Mouse (Mus musculus) liver, adult 2 months (tissue): Measurements from ENCODE around the gene Bbs12. TPM values are rescaled to one million over a fixed set of nuclear protein-coding genes. Genes with fewer than 3 reads are reported as not detected.
A peak's percentile ranks its signal among the peaks of the same experiment; 100 is the strongest.

ENCODE experiments used
- DNase-seq: peaks from one replicate; pipeline ENCODE4 v3.0.0-alpha.2; 2011; ENCODE audit warnings: low read depth, low spot score; ENCODE audit errors: extremely low read depth
- H3K27ac ChIP-seq: fragments of 200-500 bp; replicated peaks from 2 replicates; pipeline ENCODE4 v1.5.1; 2012; ENCODE audit warnings: low read depth, mild to moderate bottlenecking, control low read depth, inconsistent platforms, low read length; ENCODE audit not compliant: insufficient read depth
- H3K27me3 ChIP-seq: fragments of 200-500 bp; 2 replicates; pipeline ENCODE4 v1.6.1; 2012; ENCODE audit warnings: mild to moderate bottlenecking, moderate library complexity, low read length, inconsistent platforms; ENCODE audit not compliant: control insufficient read depth, insufficient read depth
- H3K36me3 ChIP-seq: fragments of 200-500 bp; 2 replicates; pipeline ENCODE4 v1.6.1; 2012; ENCODE audit warnings: low read length, inconsistent platforms; ENCODE audit not compliant: control insufficient read depth, insufficient read depth
- H3K4me1 ChIP-seq: fragments of 200-500 bp; 2 replicates; pipeline ENCODE4 v1.6.1; 2011; ENCODE audit warnings: low read length; ENCODE audit not compliant: control insufficient read depth, insufficient read depth
- H3K4me3 ChIP-seq: fragments of 200-500 bp; 2 replicates; pipeline ENCODE4 v1.5.1; 2011; ENCODE audit warnings: low read depth, mild to moderate bottlenecking, control low read depth, low read length, moderate library complexity; ENCODE audit not compliant: insufficient read depth
- H3K79me2 ChIP-seq: fragments of 200-500 bp; 2 replicates; pipeline ENCODE4 v1.6.1; 2012; ENCODE audit warnings: inconsistent platforms, mild to moderate bottlenecking, low read length, moderate library complexity; ENCODE audit not compliant: control insufficient read depth, insufficient read depth
- H3K9ac ChIP-seq: fragments of 200-500 bp; 2 replicates; pipeline ENCODE4 v1.6.1; 2012; ENCODE audit warnings: low read depth, mild to moderate bottlenecking, control low read depth, inconsistent platforms, low read length
- CTCF ChIP-seq: fragments of 200-500 bp; IDR thresholded peaks from 2 replicates; pipeline ENCODE4 v1.5.1; 2011; ENCODE audit warnings: low read depth, low read length, control low read depth
- POLR2A ChIP-seq: fragments of 200-500 bp; IDR thresholded peaks from 2 replicates; pipeline ENCODE4 v1.6.1; 2011; ENCODE audit warnings: low read length, control low read depth; ENCODE audit not compliant: insufficient read depth; ENCODE audit errors: extremely low read depth
- WGBS: fragments of 180-500 bp; shearing (Covaris S2); methylation state at CpG from one replicate; pipeline ENCODE4 v1.1.7; 2018; 5-methylcytosine and 5-hydroxymethylcytosine counted together
- polyA plus RNA-seq: library from polyadenylated mRNA; depleted of rRNA; stranded (reverse); fragments of >200 nt; gene quantifications from 2 replicates; pipeline ENCODE4 v1.2.3, GENCODE M21; 2012
- total RNA-seq: library from RNA; depleted of rRNA; stranded (reverse); fragments of >200 nt; gene quantifications from 2 replicates; pipeline ENCODE4 v1.2.3, GENCODE M21; 2014

The Bbs12 gene
- total and polyA plus RNA-seq, 2 experiments, result 0.09 to 1.1 TPM

- no peak overlapping the region for H3K4me3 ChIP-seq
- H3K9ac ChIP-seq, result no peak overlapping the region
- H3K79me2 ChIP-seq, result no peaks in the 10 kb centered on the region
- no peak for TF ChIP-seq POLR2A
- TF ChIP-seq CTCF, result no peak
- 69% methylated on average over 1 of the region's 1 CpGs for WGBS
- peaks cover 3% of the 10 kb centered on the region for H3K4me1 ChIP-seq
- peak; percentile 13 for DNase-seq
- no peaks in the 10 kb centered on the region for H3K36me3 ChIP-seq
- H3K27ac ChIP-seq, result no peak overlapping the region
- H3K27me3 ChIP-seq, result no peaks in the 10 kb centered on the region
Observed at GRCm38 (mm10) chr3:37313371-37313770, 1.0 kb downstream of the Bbs12 start.

GRCm38 (mm10) chr3:37316233-37316632 lies 3.9 kb downstream of the Bbs12 start:
- peaks cover 3% of the 10 kb centered on the region for H3K4me1 ChIP-seq
- TF ChIP-seq POLR2A (no peak), CTCF (no peak)
- 91% methylated on average over 1 of the region's 1 CpGs for WGBS

GRCm38 (mm10) chr3:37324310-37324709 lies 12.0 kb downstream of the Bbs12 start:
- H3K4me1 ChIP-seq, result no peaks in the 10 kb centered on the region
- H3K4me3 ChIP-seq, result no peak overlapping the region
- TF ChIP-seq CTCF (no peak), POLR2A (no peak)
- no peaks in the 10 kb centered on the region for H3K27me3 ChIP-seq
- no peaks in the 10 kb centered on the region for H3K79me2 ChIP-seq
- no peak for DNase-seq
- no peak overlapping the region for H3K27ac ChIP-seq
- H3K36me3 ChIP-seq, result no peaks in the 10 kb centered on the region
- 47% methylated on average over 3 of the region's 3 CpGs for WGBS
- no peak overlapping the region for H3K9ac ChIP-seq

More at GRCm38 (mm10) chr3:37316233-37316632, 3.9 kb downstream of the Bbs12 start:
- Histone ChIP-seq H3K27me3 (no peaks in the 10 kb centered on the region), H3K36me3 (no peaks in the 10 kb centered on the region), H3K9ac (no peak overlapping the region), H3K4me3 (no peak overlapping the region), H3K27ac (no peak overlapping the region), H3K79me2 (no peaks in the 10 kb centered on the region)
- peak; percentile 67 for DNase-seq

- no peaks in the 10 kb centered on the region for H3K79me2 ChIP-seq
- no peaks in the 10 kb centered on the region for H3K36me3 ChIP-seq
- no peaks in the 10 kb centered on the region for H3K4me1 ChIP-seq
- no peaks in the 10 kb centered on the region for H3K27me3 ChIP-seq
- no peak overlapping the region for H3K4me3 ChIP-seq
- no peak overlapping the region for H3K27ac ChIP-seq
- TF ChIP-seq CTCF (no peak), POLR2A (no peak)
- no peak overlapping the region for H3K9ac ChIP-seq
- WGBS, result 86% methylated on average over 5 of the region's 5 CpGs
- DNase-seq, result no peak
Observed at GRCm38 (mm10) chr3:37325317-37326112, 13.2 kb downstream of the Bbs12 start.

- no peaks in the 10 kb centered on the region for H3K4me1 ChIP-seq
- no peak overlapping the region for H3K4me3 ChIP-seq
- TF ChIP-seq POLR2A (no peak), CTCF (no peak)
- DNase-seq, result no peak
- H3K9ac ChIP-seq, result no peak overlapping the region
- no peaks in the 10 kb centered on the region for H3K79me2 ChIP-seq
- no peaks in the 10 kb centered on the region for H3K36me3 ChIP-seq
- H3K27ac ChIP-seq, result no peak overlapping the region
- no peaks in the 10 kb centered on the region for H3K27me3 ChIP-seq
- 78% methylated on average over 3 of the region's 3 CpGs for WGBS
Observed at GRCm38 (mm10) chr3:37326627-37327026, 14.3 kb downstream of the Bbs12 start.

GRCm38 (mm10) chr3:37328489-37328888 lies 16.1 kb downstream of the Bbs12 start:
- no peak overlapping the region for H3K9ac ChIP-seq
- DNase-seq, result no peak
- WGBS, result 75% methylated on average over 2 of the region's 2 CpGs
- H3K27me3 ChIP-seq, result no peaks in the 10 kb centered on the region
- H3K4me1 ChIP-seq, result no peaks in the 10 kb centered on the region
- H3K4me3 ChIP-seq, result no peak overlapping the region
- H3K27ac ChIP-seq, result no peak overlapping the region
- H3K79me2 ChIP-seq, result no peaks in the 10 kb centered on the region
- H3K36me3 ChIP-seq, result no peaks in the 10 kb centered on the region
- TF ChIP-seq POLR2A (no peak), CTCF (no peak)
